Mouse (Mus musculus): ENCODE measurements around the gene Gm7954.
"Not testable (repeated sequence)": the region's sequence is repeated elsewhere in the genome, so short reads cannot be mapped to it uniquely, and the experiment has no call there.

Gene Gm7954

GRCm38 (mm10) chr14:41453418-41453817 lies at the start of gene Gm7954:
TSS of gene Gm7954 (minus strand) at chr14:41453518.
- DNase-seq (ENCODE audit: low spot score in 2 of 2): not testable (repeated sequence)

DNA sequence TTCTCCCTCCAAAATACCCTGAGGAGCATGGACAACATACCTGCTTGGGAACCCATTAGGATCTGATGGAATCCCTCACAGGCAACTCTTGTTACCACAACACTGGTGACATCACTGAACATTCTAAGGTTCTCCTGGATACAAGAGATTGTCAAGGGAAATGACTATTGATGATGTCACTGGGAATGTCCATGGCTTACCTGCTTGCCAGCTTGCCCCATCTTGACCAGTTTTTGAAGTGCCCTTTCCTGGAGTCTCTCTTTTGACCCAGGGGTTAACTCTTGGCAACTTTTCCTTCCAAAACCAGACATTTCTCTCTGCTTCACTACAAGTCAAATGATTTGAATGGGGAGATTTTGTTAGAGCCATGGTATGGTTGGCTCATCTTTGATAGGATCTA lies 36.1 kb upstream of the Gm7954 start, which contains the start of gene Gm3486:
Gene Gm3486, minus strand, starts transcription at position 101 of the 400 bp plus-strand sequence.
- DNase-seq (ENCODE audit: low spot score in 2 of 2): not testable (repeated sequence)

- not testable (repeated sequence) for DNase-seq (ENCODE audit: low spot score in 2 of 2)
These were observed 27.8 kb downstream of the Gm7954 start for GRCm38 (mm10) chr14:41425393-41426075.

- not testable (repeated sequence) for DNase-seq (ENCODE audit: low spot score in 2 of 2)
These were observed 28.6 kb downstream of the Gm7954 start for GRCm38 (mm10) chr14:41424694-41425093.

DNA sequence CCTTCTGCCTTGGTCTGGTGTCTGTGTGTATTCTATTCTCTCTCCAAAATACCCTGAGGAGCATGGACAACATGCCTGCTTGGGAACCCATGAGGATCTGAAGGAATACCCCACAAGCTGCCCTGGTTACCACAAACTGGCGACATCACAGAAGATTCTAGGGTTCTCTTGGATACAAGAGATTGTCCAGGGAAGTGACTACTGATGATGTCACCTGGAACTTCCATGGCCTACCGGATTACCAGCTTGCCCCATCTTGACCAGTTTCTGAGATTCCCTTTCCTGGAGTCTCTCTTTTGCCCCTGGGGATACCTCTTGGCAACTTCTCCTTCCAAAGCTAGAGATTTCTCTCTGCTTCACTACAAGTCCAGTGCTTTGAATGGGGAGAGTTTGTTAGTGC lies 45.1 kb downstream of the Gm7954 start, which contains the start of gene Gm6482:
Gene Gm6482, minus strand, starts transcription at position 101 of the 400 bp plus-strand sequence.
- not testable (repeated sequence) for DNase-seq (ENCODE audit: low spot score in 2 of 2)

All from thymus, postnatal 10 days (tissue).